Comparison of ENCODE assay signal across 19 mouse cellular contexts in the genomic region with DNA sequence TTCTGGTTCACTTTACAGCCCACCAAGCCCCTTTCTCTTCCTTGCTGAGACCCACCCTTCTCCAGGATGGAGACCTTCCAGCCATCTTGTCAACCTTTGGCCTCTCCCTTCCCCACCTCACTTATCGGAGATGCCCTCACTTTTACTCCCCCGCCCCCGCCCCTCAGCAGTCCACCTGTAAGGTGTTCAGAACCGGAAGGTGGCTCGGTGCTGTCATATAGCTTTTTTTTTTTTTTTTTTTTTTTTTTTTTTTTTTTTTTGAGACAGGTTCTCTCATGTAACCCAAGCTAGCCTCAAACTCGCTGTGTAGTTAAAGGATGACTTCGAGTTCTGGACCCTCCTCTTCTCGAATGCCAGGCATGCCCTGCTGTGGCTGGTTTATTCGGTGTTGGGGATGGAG. TPM values are rescaled to one million over a fixed set of nuclear protein-coding genes. Genes with fewer than 3 reads are reported as not detected.
DNase-seq lines count a peak whose midpoint lies in the region; ATAC-seq and TF ChIP-seq lines count a peak whose summit lies in the region.
"Had no signal": no experiment of that assay in that cellular context is flagged by ENCODE, and none has a peak within 500 bp of the region (broad histone marks: within the 10 kb centered on the region; RNA-seq: fewer than 3 reads in every experiment).

No protein-coding gene starts in this region.

- H3K4me3 ChIP-seq in intestine, embryonic 16.5 days (ENCODE audit: low read length): no peak overlapping the region
- H3K4me3 ChIP-seq in intestine, embryonic 15.5 days (replicated peaks): no peak overlapping the region
- H3K4me3 ChIP-seq in spleen, adult 2 months (ENCODE audit: extremely low read depth, insufficient read depth, insufficient read length): no peak overlapping the region
- no peak overlapping the region for H3K4me3 ChIP-seq in intestine, postnatal 0 days (ENCODE audit: low read depth, low read length)
- H3K4me3 ChIP-seq: embryonic facial prominence, embryonic 12.5 days; forebrain, embryonic 15.5 days; heart, embryonic 12.5 days; hindbrain, embryonic 10.5 days had no signal

- no peak for DNase-seq in spleen, adult 2 months (ENCODE audit: low read depth in 1 of 2, low spot score in 2 of 2)
- DNase-seq in spleen, adult 18-20 months: no peak
- DNase-seq in right cerebral cortex, postnatal 36 days (ENCODE audit: low spot score in 2 of 2): no peak
- DNase-seq in kidney, postnatal 25 days: no peak
- DNase-seq: adrenal gland, adult 2 months; adrenal gland, postnatal 36 days; cerebellum, adult 11-12 months; cerebellum, adult 9-10 months; cerebellum, postnatal 25 days; gastrocnemius, postnatal 14 days had no signal

- peaks cover 29% of the 10 kb centered on the region for H3K4me1 ChIP-seq in intestine, embryonic 16.5 days (ENCODE audit: control insufficient read depth, insufficient read depth, low read length)
- peaks cover 24% of the 10 kb centered on the region for H3K4me1 ChIP-seq in intestine, embryonic 15.5 days (replicated peaks)
- peaks cover 20% of the 10 kb centered on the region; the same call in 1 of the 2 replicates for H3K4me1 ChIP-seq in spleen, adult 2 months (ENCODE audit: control insufficient read depth, insufficient read depth, insufficient read length)
- 0 out of 2 replicates have a peak, but pooled peaks cover 10% of the 10 kb centered on the region for H3K4me1 ChIP-seq in intestine, postnatal 0 days (replicated peaks; ENCODE audit: control insufficient read depth, insufficient read depth, low read length)

- no peak overlapping the region for H3K4me2 ChIP-seq in intestine, embryonic 16.5 days (ENCODE audit: low read depth, low read length)
- H3K4me2 ChIP-seq in intestine, embryonic 15.5 days (replicated peaks): no peak overlapping the region
- H3K4me2 ChIP-seq in intestine, postnatal 0 days (replicated peaks; ENCODE audit: low read depth): no peak overlapping the region
- H3K4me2 ChIP-seq: embryonic facial prominence, embryonic 12.5 days; heart, embryonic 12.5 days; hindbrain, embryonic 14.5 days had no signal

- no peaks in the 10 kb centered on the region for H3K36me3 ChIP-seq in intestine, embryonic 16.5 days (ENCODE audit: control insufficient read depth, insufficient read depth, low read length)
- no peaks in the 10 kb centered on the region for H3K36me3 ChIP-seq in intestine, embryonic 15.5 days
- peaks cover 3% of the 10 kb centered on the region; the same call in 1 of the 2 replicates for H3K36me3 ChIP-seq in spleen, adult 2 months (ENCODE audit: control insufficient read depth, insufficient read depth, low read length)
- peaks cover under 1% of the 10 kb centered on the region; the same call in 1 of the 2 replicates for H3K36me3 ChIP-seq in intestine, postnatal 0 days (ENCODE audit: control insufficient read depth, insufficient read depth)

- 0 out of 2 replicates have a peak, but pooled peaks cover 4% of the 10 kb centered on the region for H3K9me3 ChIP-seq in intestine, embryonic 16.5 days (ENCODE audit: control insufficient read depth, low read length)
- no peaks in the 10 kb centered on the region for H3K9me3 ChIP-seq in intestine, embryonic 15.5 days
- H3K9me3 ChIP-seq in intestine, postnatal 0 days (ENCODE audit: control insufficient read depth): 0 out of 2 replicates have a peak, but pooled peaks cover 3% of the 10 kb centered on the region
- H3K9me3 ChIP-seq: forebrain, embryonic 15.5 days had no signal

- H3K27me3 ChIP-seq in intestine, embryonic 16.5 days (replicated peaks; ENCODE audit: control insufficient read depth, insufficient read depth, low read length): no peaks in the 10 kb centered on the region
- no peaks in the 10 kb centered on the region for H3K27me3 ChIP-seq in intestine, embryonic 15.5 days (replicated peaks)
- H3K27me3 ChIP-seq in spleen, adult 2 months (ENCODE audit: control insufficient read depth, insufficient read depth, low read length): no peaks in the 10 kb centered on the region
- no peaks in the 10 kb centered on the region for H3K27me3 ChIP-seq in intestine, postnatal 0 days (replicated peaks; ENCODE audit: control insufficient read depth, insufficient read depth, low read length)
- H3K27me3 ChIP-seq: forebrain, embryonic 15.5 days; heart, embryonic 12.5 days had no signal

- 74% methylated on average over 9 of the region's 9 CpGs for WGBS in intestine, embryonic 16.5 days
- WGBS in intestine, embryonic 15.5 days: 69% methylated on average over 9 of the region's 9 CpGs
- 80% methylated on average over 9 of the region's 9 CpGs for WGBS in spleen, adult 2 months
- WGBS in intestine, postnatal 0 days: 54% methylated on average over 9 of the region's 9 CpGs

- no peak for ATAC-seq in intestine, embryonic 16.5 days
- no peak for ATAC-seq in intestine, embryonic 15.5 days
- no peak for ATAC-seq in intestine, postnatal 0 days
- ATAC-seq: CD4-positive, CD25-positive, alpha-beta regulatory T cell, adult 4 months; forebrain, embryonic 15.5 days had no signal

- no peak overlapping the region for H3K9ac ChIP-seq in intestine, embryonic 16.5 days (ENCODE audit: low read depth, low read length)
- no peak overlapping the region for H3K9ac ChIP-seq in intestine, embryonic 15.5 days
- no peak overlapping the region for H3K9ac ChIP-seq in intestine, postnatal 0 days (ENCODE audit: low read depth, low read length)
- H3K9ac ChIP-seq: embryonic facial prominence, embryonic 12.5 days; forebrain, embryonic 15.5 days; heart, embryonic 12.5 days; hindbrain, embryonic 14.5 days had no signal

- H3K27ac ChIP-seq in intestine, embryonic 16.5 days (ENCODE audit: low read length): 0 out of 2 replicates have a peak overlapping the region, but pooled peaks have one; percentile 16
- no peak overlapping the region; the same call in 1 of the 2 replicates for H3K27ac ChIP-seq in intestine, embryonic 15.5 days
- 0 out of 2 replicates have a peak overlapping the region, but pooled peaks have one; percentile 91 for H3K27ac ChIP-seq in spleen, adult 2 months (ENCODE audit: insufficient read depth, low read length)
- H3K27ac ChIP-seq in intestine, postnatal 0 days (ENCODE audit: low read depth, low read length): 0 out of 2 replicates have a peak overlapping the region, but pooled peaks have one; percentile 72
- H3K27ac ChIP-seq: embryonic facial prominence, embryonic 12.5 days; hindbrain, embryonic 10.5 days; hindbrain, embryonic 14.5 days had no signal

- TF ChIP-seq POLR2A in spleen, adult 2 months (IDR thresholded peaks at IDR 0.05; ENCODE audit: low read depth, low read length): no peak

- no peak for TF ChIP-seq CTCF in spleen, adult 2 months (IDR thresholded peaks at IDR 0.05; ENCODE audit: extremely low read depth, insufficient read depth, insufficient read length, insufficient replicate concordance)
- no peak for TF ChIP-seq CTCF in intestine, postnatal 0 days (IDR thresholded peaks at IDR 0.05; ENCODE audit: low read depth)

RNA-seq across cellular contexts. Expression of gene Orai2, which starts 2.4 kb away (rescaled TPM):
- polyA plus RNA-seq in intestine, embryonic 16.5 days (2015; fragmentation: Nextera tagmentation; extraction: Ambion mirVana): 6.3 and 7.1 TPM in 2 replicates
- polyA plus RNA-seq in intestine, embryonic 15.5 days (2015; fragmentation: Nextera tagmentation; extraction: Ambion mirVana): 6.4 and 6.7 TPM in 2 replicates
- polyA plus RNA-seq in spleen, adult 2 months (2012; rRNA removed): 113 and 167 TPM in 2 replicates
- polyA plus RNA-seq in intestine, postnatal 0 days (2015; fragmentation: Nextera tagmentation; extraction: Ambion mirVana): 4.3 and 5.1 TPM in 2 replicates

RNA-seq across cellular contexts. Expression of gene Prkrip1, which starts 25.8 kb away (rescaled TPM):
- 38.5 and 44.1 TPM in 2 replicates for polyA plus RNA-seq in intestine, embryonic 16.5 days (2015; fragmentation: Nextera tagmentation; extraction: Ambion mirVana)
- polyA plus RNA-seq in intestine, embryonic 15.5 days (2015; fragmentation: Nextera tagmentation; extraction: Ambion mirVana): 44.2 and 45.7 TPM in 2 replicates
- polyA plus RNA-seq in spleen, adult 2 months (2012; rRNA removed): 7.3 and 8.8 TPM in 2 replicates
- polyA plus RNA-seq in intestine, postnatal 0 days (2015; fragmentation: Nextera tagmentation; extraction: Ambion mirVana): 37.7 and 40.0 TPM in 2 replicates

RNA-seq across cellular contexts. Expression of gene Alkbh4, which starts 37.0 kb away (rescaled TPM):
- 16.7 and 17.2 TPM in 2 replicates for polyA plus RNA-seq in intestine, embryonic 16.5 days (2015; fragmentation: Nextera tagmentation; extraction: Ambion mirVana)
- polyA plus RNA-seq in intestine, embryonic 15.5 days (2015; fragmentation: Nextera tagmentation; extraction: Ambion mirVana): 15.3 and 17.2 TPM in 2 replicates
- 19.6 and 28.4 TPM in 2 replicates for polyA plus RNA-seq in spleen, adult 2 months (2012; rRNA removed)
- 11.0 and 12.6 TPM in 2 replicates for polyA plus RNA-seq in intestine, postnatal 0 days (2015; fragmentation: Nextera tagmentation; extraction: Ambion mirVana)

RNA-seq across cellular contexts. Expression of gene Lrwd1, which starts 37.1 kb away (rescaled TPM):
- polyA plus RNA-seq in intestine, embryonic 16.5 days (2015; fragmentation: Nextera tagmentation; extraction: Ambion mirVana): 22.3 and 22.7 TPM in 2 replicates
- 24.5 and 25.3 TPM in 2 replicates for polyA plus RNA-seq in intestine, embryonic 15.5 days (2015; fragmentation: Nextera tagmentation; extraction: Ambion mirVana)
- 39.5 and 46.4 TPM in 2 replicates for polyA plus RNA-seq in spleen, adult 2 months (2012; rRNA removed)
- polyA plus RNA-seq in intestine, postnatal 0 days (2015; fragmentation: Nextera tagmentation; extraction: Ambion mirVana): 7.5 and 7.8 TPM in 2 replicates

RNA-seq across cellular contexts. Expression of gene Polr2j, which starts 56.5 kb away (rescaled TPM):
- 212 and 230 TPM in 2 replicates for polyA plus RNA-seq in intestine, embryonic 16.5 days (2015; fragmentation: Nextera tagmentation; extraction: Ambion mirVana)
- 231 and 236 TPM in 2 replicates for polyA plus RNA-seq in intestine, embryonic 15.5 days (2015; fragmentation: Nextera tagmentation; extraction: Ambion mirVana)
- 32.3 and 38.1 TPM in 2 replicates for polyA plus RNA-seq in spleen, adult 2 months (2012; rRNA removed)
- 152 and 169 TPM in 2 replicates for polyA plus RNA-seq in intestine, postnatal 0 days (2015; fragmentation: Nextera tagmentation; extraction: Ambion mirVana)

Comparison
In these comparisons a context has a peak if more than half of its experiments do, and no peak if none do; other contexts are left out.
1. RNA of gene Orai2, which starts 2.4 kb away (polyA plus RNA-seq): 113 to 167 TPM in spleen, adult 2 months; 6.3 to 7.1 TPM in intestine, embryonic 16.5 days, 6.4 to 6.7 TPM in intestine, embryonic 15.5 days and 4.3 to 5.1 TPM in intestine, postnatal 0 days; every median in the first group is over 10 times any median in the second.